Mouse (Mus musculus) thymus, adult 2 months (tissue): ENCODE measurements around the gene St6galnac4. TPM values are rescaled to one million over a fixed set of nuclear protein-coding genes. Genes with fewer than 3 reads are reported as not detected.
A peak's percentile ranks its signal among the peaks of the same experiment; 100 is the strongest.

Experiments
- DNase-seq: peaks from one replicate; pipeline ENCODE4 v3.0.0; 2021
- H3K27ac ChIP-seq: fragments of 200-500 bp; 2 replicates; pipeline ENCODE4 v1.5.1; 2012; ENCODE audit warnings: low read length, control low read depth; ENCODE audit not compliant: control insufficient read depth, insufficient read depth
- H3K27me3 ChIP-seq: fragments of 200-500 bp; 2 replicates; pipeline ENCODE4 v1.6.1; 2012; ENCODE audit warnings: mild to moderate bottlenecking, low read length, moderate library complexity, mixed read lengths; ENCODE audit not compliant: control insufficient read depth, insufficient read depth
- H3K36me3 ChIP-seq: fragments of 200-500 bp; 2 replicates; pipeline ENCODE4 v1.6.1; 2012; ENCODE audit warnings: mild to moderate bottlenecking, low read length, moderate library complexity; ENCODE audit not compliant: control insufficient read depth, insufficient read depth
- H3K4me1 ChIP-seq: fragments of 200-500 bp; replicated peaks from 2 replicates; pipeline ENCODE4 v1.6.1; 2012; ENCODE audit warnings: low read length; ENCODE audit not compliant: control insufficient read depth, insufficient read depth
- H3K4me3 ChIP-seq: fragments of 200-500 bp; 2 replicates; pipeline ENCODE4 v1.5.1; 2012; ENCODE audit warnings: mild to moderate bottlenecking, low read length, control low read depth, moderate library complexity; ENCODE audit not compliant: control insufficient read depth, insufficient read depth
- CTCF ChIP-seq: fragments of 200-500 bp; IDR thresholded peaks from 2 replicates; pipeline ENCODE4 v1.5.1; 2012; ENCODE audit warnings: mild to moderate bottlenecking, control low read depth, low read length, moderate library complexity, borderline replicate concordance; ENCODE audit not compliant: control insufficient read depth, poor library complexity, insufficient read depth; ENCODE audit errors: extremely low read depth
- POLR2A ChIP-seq: fragments of 200-500 bp; IDR thresholded peaks from 2 replicates; pipeline ENCODE4 v1.6.1; 2012; ENCODE audit warnings: mild to moderate bottlenecking, low read length, control low read depth, moderate library complexity; ENCODE audit not compliant: control insufficient read depth, poor library complexity, insufficient read depth; ENCODE audit errors: extremely low read depth
- WGBS: fragments of 180-500 bp; shearing (Covaris S2); methylation state at CpG from one replicate; pipeline ENCODE4 v1.1.7; 2018; 5-methylcytosine and 5-hydroxymethylcytosine counted together
- polyA plus RNA-seq: library from polyadenylated mRNA; depleted of rRNA; stranded (reverse); fragments of >200 nt; gene quantifications from 2 replicates; pipeline ENCODE4 v1.2.3, GENCODE M21; 2012

St6galnac4 gene
- polyA plus RNA-seq, 1 experiment = 29.3 TPM

- Histone ChIP-seq H3K36me3 (no peaks in the 10 kb centered on the region), H3K27ac (no peak overlapping the region), H3K4me3 (peak overlapping the region; percentile 6; the same call in 1 of the 2 replicates), H3K27me3 (no peaks in the 10 kb centered on the region), H3K4me1 (peaks cover 21% of the 10 kb centered on the region)
- DNase-seq = peak; percentile 83
- WGBS = 12% methylated on average over 37 of the region's 37 CpGs
- TF ChIP-seq POLR2A (no peak), CTCF (peak; percentile 89; the same call in 1 of the 2 replicates)
These were observed 3.8 kb upstream of the St6galnac4 start for GRCm38 (mm10) chr2:32582830-32583799.

- H3K4me1 ChIP-seq = peaks cover 24% of the 10 kb centered on the region
- no peak overlapping the region for H3K4me3 ChIP-seq
- no peak for DNase-seq
- no peak overlapping the region for H3K27ac ChIP-seq
- no peaks in the 10 kb centered on the region for H3K36me3 ChIP-seq
- TF ChIP-seq POLR2A (no peak), CTCF (no peak)
- WGBS = 89% methylated on average over 7 of the region's 7 CpGs
- no peaks in the 10 kb centered on the region for H3K27me3 ChIP-seq
These were observed 1.7 kb upstream of the St6galnac4 start for GRCm38 (mm10) chr2:32585149-32585714.

- no peak for TF ChIP-seq CTCF
- TF ChIP-seq POLR2A = no peak
- no peaks in the 10 kb centered on the region for H3K27me3 ChIP-seq
- peak overlapping the region; percentile 67 for H3K4me3 ChIP-seq
- peak overlapping the region; percentile 61; the same call in 1 of the 2 replicates for H3K27ac ChIP-seq
- H3K4me1 ChIP-seq = peaks cover 22% of the 10 kb centered on the region
- H3K36me3 ChIP-seq = no peaks in the 10 kb centered on the region
- DNase-seq = peak; percentile 30
- 4% methylated on average over 9 of the region's 9 CpGs for WGBS
These were observed 931 bp downstream of the St6galnac4 start for GRCm38 (mm10) chr2:32587731-32588321.

- no peak for DNase-seq
These were observed 2.4 kb downstream of the St6galnac4 start for GRCm38 (mm10) chr2:32589213-32589795.

GRCm38 (mm10) chr2:32590224-32590623 is 3.3 kb downstream of the St6galnac4 start:
- whole genome bisulfite sequencing = 94% methylated on average over 10 of the region's 10 CpGs
- no peaks in the 10 kb centered on the region for H3K27me3 ChIP-seq
- H3K36me3 ChIP-seq = no peaks in the 10 kb centered on the region
- no peak overlapping the region for H3K27ac ChIP-seq
- H3K4me1 ChIP-seq = peaks cover 16% of the 10 kb centered on the region
- no peak for DNase-seq
- TF ChIP-seq POLR2A (no peak), CTCF (no peak)
- H3K4me3 ChIP-seq = no peak overlapping the region

More at GRCm38 (mm10) chr2:32589213-32589795, 2.4 kb downstream of the St6galnac4 start:
- Histone ChIP-seq H3K4me1 (peaks cover 16% of the 10 kb centered on the region), H3K27me3 (no peaks in the 10 kb centered on the region), H3K27ac (no peak overlapping the region), H3K36me3 (no peaks in the 10 kb centered on the region), H3K4me3 (no peak overlapping the region)
- 92% methylated on average over 11 of the region's 11 CpGs for WGBS
- no peak for TF ChIP-seq CTCF
- TF ChIP-seq POLR2A = no peak

- WGBS = 93% methylated on average over 6 of the region's 6 CpGs
- Histone ChIP-seq H3K27me3 (no peaks in the 10 kb centered on the region), H3K36me3 (no peaks in the 10 kb centered on the region), H3K4me3 (no peak overlapping the region), H3K27ac (no peak overlapping the region), H3K4me1 (peaks cover 16% of the 10 kb centered on the region)
- TF ChIP-seq CTCF (no peak), POLR2A (no peak)
- no peak for DNase-seq
These were observed 4.4 kb downstream of the St6galnac4 start for GRCm38 (mm10) chr2:32591249-32591648.
